Mouse (Mus musculus): ENCODE results near the gene Tpm1.

Gene Tpm1

GRCm38 (mm10) chr9:67049086-67049824, at the start of gene Tpm1:
Gene Tpm1 (minus strand): TSS chr9:67049406.
- peak; percentile 73 for DNase-seq (ENCODE audit: low read depth, low spot score)

DNA sequence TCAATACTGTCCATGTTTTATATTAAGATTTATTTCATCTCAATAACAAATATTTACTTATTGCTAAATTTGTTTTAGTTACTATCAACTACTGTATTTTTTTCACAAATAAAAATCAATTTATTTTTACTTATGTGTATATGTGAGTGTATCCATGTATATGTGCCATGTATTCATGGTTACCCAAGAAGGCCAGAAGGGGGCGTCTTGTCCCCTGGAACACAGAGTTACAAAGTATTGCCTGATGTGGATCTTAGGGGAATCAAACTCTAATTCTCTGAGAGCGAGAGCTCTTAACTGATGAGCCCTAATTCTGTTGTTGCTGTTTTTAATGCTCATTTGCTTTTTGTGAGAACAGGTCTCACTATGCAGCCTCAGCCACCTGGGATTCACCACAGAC, 45.2 kb upstream of the Tpm1 start:
- no peak for DNase-seq (ENCODE audit: low read depth, low spot score)

DNA sequence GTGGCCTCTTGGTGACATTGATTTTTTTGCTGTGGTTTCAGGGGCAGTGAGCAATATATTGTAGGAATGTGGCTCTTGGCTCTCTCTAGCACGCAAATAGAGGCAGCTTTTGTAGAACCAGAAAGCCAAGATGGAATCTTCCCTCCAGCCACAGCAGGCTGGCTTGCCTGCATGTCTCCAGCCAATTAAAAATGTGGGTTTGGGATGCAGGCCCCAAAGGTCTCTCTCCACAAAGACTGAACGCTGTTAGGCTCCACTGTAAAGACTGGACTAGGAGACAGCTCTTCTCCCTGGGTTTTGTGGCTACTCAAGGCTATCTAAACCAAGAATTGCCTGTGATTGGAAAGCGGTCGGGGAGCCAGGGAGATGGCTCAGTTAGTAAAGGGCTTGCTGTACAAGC, 43.0 kb upstream of the Tpm1 start:
- peak; percentile 24 for DNase-seq (ENCODE audit: low read depth, low spot score)

DNA sequence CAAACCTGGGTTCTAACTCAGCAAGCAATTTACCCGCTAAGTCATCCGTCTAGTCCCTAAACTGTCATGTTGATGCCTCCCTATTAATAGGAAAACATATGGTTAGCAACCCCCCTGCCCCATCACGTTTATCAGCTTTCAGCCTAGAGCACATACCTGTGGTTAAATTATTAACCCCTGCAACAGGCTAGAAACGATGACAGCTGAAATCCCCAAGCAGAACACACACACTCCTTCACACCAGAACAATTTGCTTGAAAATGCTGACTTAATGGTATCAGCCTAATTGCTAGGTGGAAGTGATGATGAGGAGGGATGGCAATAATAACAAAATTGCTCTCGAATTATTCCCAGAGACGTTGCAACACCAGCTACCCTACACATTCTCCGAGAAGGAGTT, 42.4 kb upstream of the Tpm1 start:
- DNase-seq (ENCODE audit: low read depth, low spot score): no peak

- no peak for DNase-seq (ENCODE audit: low read depth, low spot score)
Observed at GRCm38 (mm10) chr9:67091151-67091550, 41.9 kb upstream of the Tpm1 start.

GRCm38 (mm10) chr9:67090633-67091045, 41.4 kb upstream of the Tpm1 start:
- no peak for DNase-seq (ENCODE audit: low read depth, low spot score)

- peak; percentile 59 for DNase-seq (ENCODE audit: low read depth, low spot score)
Observed at GRCm38 (mm10) chr9:67089167-67089566, 40.0 kb upstream of the Tpm1 start.

GRCm38 (mm10) chr9:67083801-67084200, 34.6 kb upstream of the Tpm1 start:
- no peak for DNase-seq (ENCODE audit: low read depth, low spot score)

DNA sequence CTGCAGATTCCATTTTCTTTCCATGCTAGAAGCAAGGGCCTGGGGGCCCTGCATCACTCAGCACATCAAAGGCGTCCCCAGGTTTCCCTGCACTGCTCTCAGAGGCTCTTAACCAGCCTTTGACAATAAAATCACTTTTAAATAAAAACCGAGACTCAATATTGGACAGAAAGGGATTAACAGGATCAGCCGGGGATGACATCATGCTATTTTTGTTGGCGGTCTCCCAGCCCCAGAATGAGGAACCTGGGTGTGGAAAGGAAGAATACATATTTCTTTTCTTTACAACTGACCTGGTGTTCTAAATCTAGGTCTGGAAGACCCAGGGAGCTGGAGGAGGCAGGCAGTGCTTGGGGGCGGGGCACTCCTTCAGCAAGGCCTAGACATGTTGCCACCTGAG, 32.5 kb upstream of the Tpm1 start:
- DNase-seq (ENCODE audit: low read depth, low spot score): peak; percentile 81

GRCm38 (mm10) chr9:67077658-67078319, 28.6 kb upstream of the Tpm1 start:
- peak; percentile 15 for DNase-seq (ENCODE audit: low read depth, low spot score)

- peak; percentile 42 for DNase-seq (ENCODE audit: low read depth, low spot score)
Observed at GRCm38 (mm10) chr9:67077266-67077657, 28.1 kb upstream of the Tpm1 start.

DNA sequence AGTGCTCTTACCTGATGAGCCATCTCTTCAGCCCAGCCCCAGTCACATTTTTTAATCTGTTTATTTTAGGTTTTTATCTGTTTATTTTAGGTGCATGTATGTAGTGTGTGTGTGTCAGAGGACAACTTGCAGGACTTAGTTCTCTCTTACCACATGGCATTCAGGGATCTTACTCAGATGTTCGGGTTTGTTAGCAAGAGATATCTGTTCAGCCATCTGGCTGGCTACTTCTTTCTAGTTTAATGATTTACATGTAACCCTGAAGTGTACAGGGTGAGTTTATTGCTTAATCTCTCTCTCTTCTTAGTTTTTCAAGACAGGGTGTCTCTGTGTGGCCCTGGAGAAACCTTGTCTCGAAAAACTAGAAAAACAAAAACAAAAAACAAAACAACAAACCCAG, 23.0 kb upstream of the Tpm1 start:
- DNase-seq (ENCODE audit: low read depth, low spot score): no peak

DNA sequence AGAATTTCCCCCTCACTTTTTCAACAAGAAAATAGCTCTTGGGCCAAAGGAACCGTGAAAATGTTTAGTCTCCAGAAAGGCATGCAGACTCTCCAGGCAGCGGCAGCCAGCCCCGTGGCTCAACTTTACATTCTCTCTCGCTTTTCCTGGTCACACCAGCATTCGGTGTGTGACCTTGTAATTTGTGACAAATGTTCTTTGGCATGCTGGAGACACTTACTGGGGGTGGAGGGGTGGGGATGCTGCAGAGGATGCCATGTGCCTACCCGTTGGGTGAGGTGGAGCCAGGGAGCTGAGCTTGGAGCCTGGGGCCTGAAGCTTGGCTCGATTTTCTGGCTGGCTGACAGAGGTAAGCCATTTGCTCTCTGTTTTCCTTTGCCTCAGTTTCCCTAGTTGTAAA, 22.4 kb upstream of the Tpm1 start:
- DNase-seq (ENCODE audit: low read depth, low spot score): no peak

DNA sequence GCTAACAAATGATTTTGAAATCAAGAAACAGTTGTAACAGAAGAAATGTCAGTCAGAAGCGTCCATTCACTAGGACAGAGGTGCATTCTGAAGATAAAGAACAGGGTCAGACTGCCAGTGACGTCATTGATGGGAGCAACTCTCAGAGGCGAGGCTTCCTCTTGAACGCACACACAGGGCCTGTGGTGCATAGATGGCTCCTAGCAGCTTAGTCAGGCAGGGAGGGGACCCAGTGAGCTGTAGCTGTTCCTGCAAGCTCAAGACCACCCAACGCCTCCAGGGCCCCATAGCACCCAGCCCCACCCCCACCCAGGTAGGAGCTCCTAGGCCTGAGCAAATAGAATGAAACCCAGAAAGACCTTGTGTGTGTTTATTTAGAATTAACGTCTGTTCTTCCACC, 21.9 kb upstream of the Tpm1 start:
- no peak for DNase-seq (ENCODE audit: low read depth, low spot score)

- DNase-seq (ENCODE audit: low read depth, low spot score): no peak
Observed at GRCm38 (mm10) chr9:67066616-67067015, 17.4 kb upstream of the Tpm1 start.

DNA sequence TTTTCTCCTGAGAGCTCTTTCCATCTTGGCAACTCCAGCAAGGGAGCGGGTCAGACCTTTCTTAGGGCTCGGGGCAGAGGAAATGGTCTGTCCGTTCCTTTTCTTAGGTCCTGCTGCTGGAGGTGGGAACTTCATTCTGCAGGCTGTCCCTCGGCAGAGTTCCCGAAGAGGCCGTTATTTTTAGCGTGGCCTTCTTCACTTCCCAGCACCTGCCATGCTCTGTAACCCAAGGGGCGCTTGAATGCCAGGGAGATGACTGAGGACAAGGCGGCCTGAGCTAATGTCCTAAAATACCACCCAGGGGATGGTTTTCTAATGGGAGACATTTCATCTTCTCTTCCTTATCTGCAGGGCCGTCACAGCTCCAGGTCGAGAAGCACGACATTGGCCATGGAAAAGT, 10.5 kb upstream of the Tpm1 start:
- DNase-seq (ENCODE audit: low read depth, low spot score): no peak

DNA sequence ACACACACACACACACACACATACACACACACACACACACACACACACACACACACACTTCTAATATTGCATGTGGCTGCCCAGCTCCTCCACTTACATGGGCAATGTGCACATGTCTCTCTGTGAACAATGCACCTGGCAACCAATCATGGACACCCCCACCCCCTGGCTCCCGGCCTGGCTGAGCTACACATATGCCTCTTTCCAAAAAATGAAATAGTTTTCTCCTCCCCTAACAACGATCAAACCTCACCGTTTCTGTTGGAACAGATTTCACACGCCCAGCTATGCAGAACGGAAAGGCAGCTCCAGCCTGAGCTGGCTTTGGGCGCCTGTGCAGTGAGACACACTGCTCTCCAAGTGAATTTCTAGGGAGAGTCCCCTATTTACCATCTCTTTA, 9.2 kb upstream of the Tpm1 start:
- no peak for DNase-seq (ENCODE audit: low read depth, low spot score)

- DNase-seq (ENCODE audit: low read depth, low spot score): no peak
Observed at GRCm38 (mm10) chr9:67050736-67051337, 1.6 kb upstream of the Tpm1 start.

DNA sequence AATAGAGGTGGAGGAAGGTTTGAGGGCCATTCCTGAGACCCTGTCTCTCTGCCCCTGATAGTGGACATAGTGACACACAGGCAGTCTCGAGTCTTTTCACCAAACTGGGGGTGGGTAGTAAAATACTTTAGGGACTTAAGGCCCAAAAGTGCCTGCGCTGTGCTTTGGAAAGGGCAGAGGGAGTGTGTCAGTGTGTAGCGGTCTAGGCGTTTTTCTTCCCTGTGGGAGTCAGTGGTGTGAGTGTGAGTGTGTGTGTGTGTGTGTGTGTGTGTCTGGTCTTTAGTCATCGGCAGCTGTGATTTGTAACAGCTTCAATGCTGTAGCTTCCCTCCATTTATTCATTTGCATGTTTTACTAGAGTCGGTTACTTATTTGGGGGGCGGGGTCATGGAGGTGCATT, 630 bp upstream of the Tpm1 start:
- DNase-seq (ENCODE audit: low read depth, low spot score): no peak

- peak; percentile 54 for DNase-seq (ENCODE audit: low read depth, low spot score)
Observed at GRCm38 (mm10) chr9:67048483-67049085, 622 bp downstream of the Tpm1 start.

GRCm38 (mm10) chr9:67047606-67048482, 1.4 kb downstream of the Tpm1 start:
- DNase-seq (ENCODE audit: low read depth, low spot score): no peak
